Mouse (Mus musculus) embryonic facial prominence, embryonic 15.5 days (tissue): ENCODE data around the gene Dusp13. TPM values are rescaled to one million over a fixed set of nuclear protein-coding genes. Genes with fewer than 3 reads are reported as not detected.

Experiments used
- ATAC-seq: fragments of 200-750 bp; cut with Nextera tagmentation; 2 replicates; pipeline ENCODE4 v1.8.0; 2017; ENCODE audit warnings: low read depth, moderate TSS enrichment; ENCODE audit not compliant: insufficient number of reproducible peaks, low FRiP score, low TSS enrichment
- H3K27ac ChIP-seq: fragments of 300-500 bp; sonication (generic); replicated peaks from 2 replicates; pipeline ENCODE4 v1.5.1; 2015; ENCODE audit warnings: mild to moderate bottlenecking, inconsistent platforms
- H3K27me3 ChIP-seq: fragments of 300-500 bp; sonication (generic); 2 replicates; pipeline ENCODE4 v1.6.1; 2015; ENCODE audit warnings: inconsistent platforms
- H3K36me3 ChIP-seq: fragments of 300-500 bp; sonication (generic); 2 replicates; pipeline ENCODE4 v1.6.1; 2015; ENCODE audit warnings: mild to moderate bottlenecking, inconsistent platforms
- H3K4me1 ChIP-seq: fragments of 300-500 bp; sonication (generic); 2 replicates; pipeline ENCODE4 v1.6.1; 2015; ENCODE audit warnings: inconsistent platforms
- H3K4me2 ChIP-seq: fragments of 300-500 bp; sonication (generic); replicated peaks from 2 replicates; pipeline ENCODE4 v1.6.1; 2015; ENCODE audit warnings: mild to moderate bottlenecking, inconsistent platforms
- H3K4me3 ChIP-seq: fragments of 300-500 bp; sonication (generic); replicated peaks from 2 replicates; pipeline ENCODE4 v1.5.1; 2015; ENCODE audit warnings: mild to moderate bottlenecking, inconsistent platforms
- H3K9ac ChIP-seq: fragments of 300-500 bp; sonication (generic); 2 replicates; pipeline ENCODE4 v1.6.1; 2015; ENCODE audit warnings: inconsistent platforms
- H3K9me3 ChIP-seq: fragments of 300-500 bp; sonication (generic); replicated peaks from 2 replicates; pipeline ENCODE4 v1.6.1; 2016; ENCODE audit warnings: inconsistent platforms
- WGBS: fragments of 180-500 bp; shearing (Covaris S2); methylation state at CpG from one replicate; pipeline ENCODE4 v1.1.7; 2015; 5-methylcytosine and 5-hydroxymethylcytosine counted together
- polyA plus RNA-seq: library from polyadenylated mRNA; unstranded; fragments of >200 nt; fragmentation: Nextera tagmentation; extraction: Ambion mirVana; gene quantifications from 2 replicates; pipeline ENCODE4 v1.2.1, GENCODE M21; 2015

Dusp13 gene
- polyA plus RNA-seq, 1 experiment from 2014 or later: 0.49 TPM

DNA sequence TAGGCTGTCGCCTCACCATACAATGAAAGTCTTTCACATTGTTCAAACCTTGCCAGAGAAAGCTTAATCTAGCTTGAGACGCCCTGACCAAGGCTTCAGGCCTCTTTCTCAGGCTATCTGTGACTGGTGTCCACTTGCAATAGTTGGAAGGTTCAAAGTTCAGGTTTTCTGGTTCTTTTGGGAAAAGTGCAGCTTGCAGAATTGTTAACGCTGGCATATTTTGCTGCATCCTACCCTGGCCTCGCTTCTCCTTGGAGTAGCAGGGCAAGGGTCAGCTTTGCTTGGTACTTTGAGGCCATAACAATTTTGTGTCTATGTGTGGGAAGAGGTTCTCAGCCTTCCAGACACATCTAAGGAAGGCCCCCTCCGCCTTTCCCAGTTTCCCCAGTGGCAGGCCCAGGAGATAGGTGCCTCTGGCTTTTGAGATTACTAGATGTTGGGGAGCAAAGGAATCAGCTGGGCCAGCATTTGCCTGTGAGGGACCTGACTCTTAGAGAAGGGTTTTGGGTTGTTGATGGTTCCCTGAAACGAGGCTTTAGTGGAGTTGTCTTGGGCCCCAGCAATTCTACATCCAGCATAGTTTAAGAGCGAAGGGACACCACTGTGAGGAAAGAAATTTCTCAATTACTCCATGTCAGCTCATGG is 54.7 kb downstream of the Dusp13 start:
- peaks cover 3% of the 10 kb centered on the region; the same call in 1 of the 2 replicates for H3K4me1 ChIP-seq
- no peaks in the 10 kb centered on the region for H3K36me3 ChIP-seq
- no peaks in the 10 kb centered on the region for H3K27me3 ChIP-seq
- no peak overlapping the region for H3K27ac ChIP-seq
- 82% methylated on average over 7 of the region's 7 CpGs for WGBS
- no peak overlapping the region for H3K4me3 ChIP-seq
- H3K9me3 ChIP-seq: 0 out of 2 replicates have a peak, but pooled peaks cover 4% of the 10 kb centered on the region
- no peak overlapping the region for H3K4me2 ChIP-seq
- no peak for ATAC-seq
- H3K9ac ChIP-seq: no peak overlapping the region

DNA sequence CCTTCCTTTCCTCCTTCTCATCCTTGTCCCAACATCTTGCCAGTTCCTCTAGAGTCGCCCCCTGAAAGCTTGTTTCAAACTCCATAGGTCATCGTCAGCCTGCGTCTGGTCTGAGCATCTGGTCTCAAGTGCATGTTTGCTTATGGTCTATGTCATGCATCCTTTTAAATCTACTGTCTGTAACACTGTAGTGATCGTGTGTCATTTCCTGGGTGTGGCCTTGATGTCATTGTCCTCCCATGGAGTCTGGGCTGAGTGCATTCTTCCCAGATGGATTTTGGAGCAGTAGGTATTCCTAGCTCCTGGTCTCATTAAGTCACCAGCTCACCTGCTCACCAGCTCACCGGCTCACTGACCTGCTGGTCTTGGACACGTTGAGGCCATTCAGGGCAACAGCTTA is 56.0 kb downstream of the Dusp13 start:
- no peak overlapping the region for H3K4me3 ChIP-seq
- H3K27me3 ChIP-seq: no peaks in the 10 kb centered on the region
- H3K27ac ChIP-seq: no peak overlapping the region
- H3K9ac ChIP-seq: no peak overlapping the region
- WGBS: 69% methylated on average over 6 of the region's 6 CpGs
- no peak overlapping the region for H3K4me2 ChIP-seq
- H3K36me3 ChIP-seq: no peaks in the 10 kb centered on the region
- peaks cover 10% of the 10 kb centered on the region; the same call in 1 of the 2 replicates for H3K4me1 ChIP-seq
- no peak for ATAC-seq
- 0 out of 2 replicates have a peak, but pooled peaks cover 4% of the 10 kb centered on the region for H3K9me3 ChIP-seq

DNA sequence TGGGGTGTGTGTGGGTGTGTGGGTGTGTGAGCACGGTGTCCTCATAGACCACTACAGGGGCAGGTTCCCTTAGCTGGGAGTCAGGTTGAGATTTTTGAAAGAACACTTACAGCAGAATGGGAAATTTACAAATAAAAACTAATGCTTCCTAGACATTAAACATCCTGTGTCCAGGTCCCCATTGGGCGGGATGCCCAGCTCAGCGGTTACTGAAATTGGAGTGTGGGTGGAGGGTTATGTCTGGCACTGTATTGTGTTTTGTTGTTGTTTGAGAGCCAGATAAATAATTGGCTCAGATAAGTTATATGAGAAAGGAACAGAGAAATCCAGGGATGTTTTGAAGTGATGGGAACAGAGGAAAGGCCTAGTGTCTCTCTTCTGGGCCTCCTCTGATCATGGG is 59.9 kb downstream of the Dusp13 start:
- ATAC-seq: no peak
- Histone ChIP-seq H3K27me3 (no peaks in the 10 kb centered on the region), H3K4me3 (no peak overlapping the region), H3K9me3 (0 out of 2 replicates have a peak, but pooled peaks cover 4% of the 10 kb centered on the region), H3K9ac (no peak overlapping the region), H3K4me1 (peaks cover 20% of the 10 kb centered on the region), H3K36me3 (no peaks in the 10 kb centered on the region), H3K27ac (peak overlapping the region; percentile 63), H3K4me2 (no peak overlapping the region)
- WGBS: 65% methylated on average over 3 of the region's 3 CpGs

DNA sequence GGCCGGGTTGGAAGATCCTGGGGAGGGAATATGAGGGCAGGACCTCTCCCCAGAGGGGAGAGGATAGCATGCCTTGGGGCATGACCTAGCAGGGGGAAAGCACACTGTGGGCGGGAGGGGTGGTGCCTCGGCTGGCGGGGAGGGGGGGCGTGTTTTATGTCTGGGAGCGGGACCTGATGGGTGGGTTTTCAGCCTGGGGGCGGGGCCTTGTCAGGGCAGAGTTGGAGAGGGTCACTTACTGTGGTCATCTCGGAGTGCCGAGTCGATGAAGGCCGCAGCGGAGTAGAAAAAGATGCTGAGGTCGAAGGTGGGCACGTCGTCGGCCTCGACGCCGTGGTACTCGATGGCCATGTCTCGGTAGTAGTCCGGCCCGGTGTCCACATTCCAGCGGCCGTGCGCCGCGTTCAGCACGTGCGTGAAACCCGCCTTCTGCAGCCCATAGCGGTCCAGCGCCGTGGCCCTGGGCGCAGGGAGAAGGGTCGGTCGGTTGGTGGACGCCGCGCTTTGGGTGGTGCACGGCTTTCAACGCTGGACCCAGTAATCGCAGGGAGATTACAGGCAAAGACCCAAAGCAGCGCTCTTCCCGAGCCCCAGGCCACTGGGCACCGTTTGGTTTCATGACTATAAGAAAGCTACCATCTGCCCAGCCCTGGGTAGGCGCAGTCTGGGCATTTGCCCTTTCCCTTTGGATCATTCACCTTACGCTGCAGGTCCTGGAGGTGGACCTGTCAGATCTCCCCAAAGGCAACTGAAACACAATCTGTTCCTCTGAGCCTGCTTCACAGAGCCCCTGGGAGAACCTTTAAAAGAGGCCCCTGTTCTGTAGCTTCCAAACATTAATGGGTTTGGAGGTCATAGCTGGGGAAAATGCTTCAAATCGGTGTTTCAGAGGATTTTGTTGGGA is 64.4 kb downstream of the Dusp13 start:
- Histone ChIP-seq H3K9me3 (no peaks in the 10 kb centered on the region), H3K36me3 (no peaks in the 10 kb centered on the region), H3K4me2 (peak overlapping the region; percentile 59), H3K4me1 (peaks cover 45% of the 10 kb centered on the region), H3K27ac (no peak overlapping the region; the same call in 1 of the 2 replicates), H3K9ac (no peak overlapping the region), H3K27me3 (no peaks in the 10 kb centered on the region), H3K4me3 (peak overlapping the region; percentile 33)
- 15% methylated on average over 46 of the region's 49 CpGs for WGBS
- ATAC-seq: no peak

DNA sequence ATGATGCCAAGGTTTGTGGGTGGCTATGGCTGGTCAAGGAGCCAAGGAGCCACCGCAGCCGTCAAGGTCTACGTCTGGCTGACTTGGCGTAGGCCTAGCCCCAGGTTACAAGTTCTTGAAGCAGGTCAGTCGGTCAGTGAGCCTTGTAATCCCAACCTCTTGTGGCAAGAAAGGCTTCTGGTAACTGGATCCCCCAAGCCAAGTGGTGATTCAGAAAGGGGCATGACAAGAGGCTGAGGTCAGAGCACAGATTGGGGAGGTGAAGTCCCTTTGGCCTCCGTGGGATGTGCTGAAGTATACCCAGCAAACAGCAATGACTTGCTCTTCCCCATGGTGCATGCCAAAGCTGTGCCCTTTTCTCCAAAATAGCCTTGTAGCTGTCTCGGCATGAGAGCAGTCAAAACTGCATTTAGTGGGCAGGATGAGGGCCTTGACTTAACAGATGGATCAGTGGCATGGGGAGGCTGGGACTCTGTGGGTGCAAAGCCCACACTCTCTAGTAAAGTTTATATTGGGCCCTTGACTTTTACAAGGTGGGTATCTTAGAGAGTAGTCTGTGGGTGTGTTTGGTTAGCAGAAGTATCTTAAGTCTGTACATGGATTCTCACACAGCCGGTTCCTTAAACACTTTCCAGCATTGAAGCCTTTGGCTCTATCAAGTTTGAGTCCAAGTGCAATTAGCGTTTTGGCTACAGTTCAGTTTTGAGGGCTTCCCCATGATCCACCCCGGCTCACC is 65.4 kb downstream of the Dusp13 start:
- Histone ChIP-seq H3K9me3 (no peaks in the 10 kb centered on the region), H3K4me1 (peaks cover 39% of the 10 kb centered on the region), H3K27ac (no peak overlapping the region; the same call in 1 of the 2 replicates), H3K4me3 (no peak overlapping the region), H3K36me3 (no peaks in the 10 kb centered on the region), H3K9ac (no peak overlapping the region), H3K4me2 (no peak overlapping the region; the same call in 1 of the 2 replicates), H3K27me3 (no peaks in the 10 kb centered on the region)
- WGBS: 75% methylated on average over 10 of the region's 10 CpGs
- no peak for ATAC-seq

DNA sequence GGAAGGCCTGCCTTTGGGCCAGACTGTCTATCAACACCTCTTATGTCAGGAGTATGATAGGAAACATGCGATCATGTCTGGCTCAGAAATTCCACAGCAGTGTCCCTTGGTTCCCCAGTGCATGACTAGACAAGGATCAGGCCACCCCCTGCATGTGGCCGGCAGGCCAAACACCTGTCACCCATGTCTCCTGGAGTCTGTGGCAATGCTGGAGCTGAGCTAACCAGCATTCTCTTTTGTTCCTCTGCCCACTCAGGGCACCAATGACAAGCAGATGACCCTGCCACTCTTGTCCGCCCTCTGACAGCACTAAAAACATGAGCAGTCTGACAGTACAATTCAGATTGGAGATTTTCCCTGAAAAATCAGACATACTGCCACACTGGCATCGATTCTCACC is 67.1 kb downstream of the Dusp13 start:
- Histone ChIP-seq H3K4me2 (no peak overlapping the region), H3K4me3 (no peak overlapping the region), H3K9ac (no peak overlapping the region), H3K36me3 (no peaks in the 10 kb centered on the region), H3K27me3 (no peaks in the 10 kb centered on the region), H3K27ac (0 out of 2 replicates have a peak overlapping the region, but pooled peaks have one; percentile 34), H3K4me1 (peaks cover 52% of the 10 kb centered on the region), H3K9me3 (no peaks in the 10 kb centered on the region)
- no peak for ATAC-seq
- 72% methylated on average over 4 of the region's 4 CpGs for WGBS

Other genes with a start within 250 kb of the Dusp13 start
- gene Dupd1, start 36.6 kb downstream of the Dusp13 start, polyA plus RNA-seq: 0.34 TPM in 1 of 2 replicates, not detected in the other
- 11.5 and 11.8 TPM in 2 replicates for gene Samd8, start 650 bp downstream of the Dusp13 start, polyA plus RNA-seq
- gene Vdac2, start 74.1 kb upstream of the Dusp13 start, polyA plus RNA-seq: 221 and 226 TPM in 2 replicates
- 20.4 and 20.7 TPM in 2 replicates for gene Comtd1, start 97.8 kb upstream of the Dusp13 start, polyA plus RNA-seq
- 26.1 and 27.0 TPM in 2 replicates for gene Zfp503, start 238.4 kb upstream of the Dusp13 start, polyA plus RNA-seq